Mouse (Mus musculus) liver, embryonic 14.5 days (tissue): ENCODE measurements around the gene Hspa12b.

Experiments used
- CTCF ChIP-seq: IDR thresholded peaks from 2 replicates; pipeline ENCODE4 v1.5.1; 2016; ENCODE audit warnings: antibody characterized with exemption, low read depth, control low read depth
- EP300 ChIP-seq: IDR thresholded peaks from 2 replicates; pipeline ENCODE4 v1.6.1; 2016; ENCODE audit warnings: antibody characterized with exemption, low read depth

GRCm38 (mm10) chr2:131090852-131091251, 36.2 kb upstream of the Hspa12b start:
- TF ChIP-seq CTCF = no peak
- no peak for TF ChIP-seq EP300
